Mouse (Mus musculus): ENCODE results near the gene Rad23a.

GRCm38 (mm10) chr8:84787523-84788302, 52.8 kb downstream of the Rad23a start:
- TF ChIP-seq GATA1 (IDR thresholded peaks at IDR 0.05; ENCODE audit: low read depth, low read length) (no peak), CTCF (IDR thresholded peaks at IDR 0.05 in 2 of 3, conservative IDR thresholded peaks at IDR 0.05 in 1 of 3; ENCODE audit: control insufficient read depth in 1 of 3, insufficient read depth in 1 of 3, low read depth in 2 of 3, low read length in 3 of 3, poor library complexity in 1 of 3, severe bottlenecking in 1 of 3) (no peak)
